Mouse (Mus musculus) erythroid progenitor cell, adult 5-6 weeks (primary cell): ENCODE measurements around the gene Rps27l. TPM values are rescaled to one million over a fixed set of nuclear protein-coding genes. Genes with fewer than 3 reads are reported as not detected.

Source experiments
- ATAC-seq: replicated peaks from 2 replicates; pipeline ENCODE4 v1.8.0; 2016; ENCODE audit warnings: moderate number of reproducible peaks, mild to moderate bottlenecking, moderate TSS enrichment, inconsistent platforms; ENCODE audit not compliant: poor library complexity, low FRiP score, severe bottlenecking
- total RNA-seq, 2 experiments: library from RNA; stranded (forward) in 1 of 2; stranded (reverse) in 1 of 2; fragments of 150-400 nt in 1 of 2; fragments of 186-747, 209-891 nt in 1 of 2; gene quantifications; 2 replicates each; pipeline versions ENCODE4 v1.2.3 to v1.2.4; 2015 to 2017; ENCODE audit warnings: low replicate concordance in 2 of 2

Rps27l gene
- total RNA-seq, 2 experiments from 2014 or later = 37.9 to 98.9 TPM

- ATAC-seq = no peak
Measured at GRCm38 (mm10) chr9:66977121-66977520, 31.2 kb downstream of the Rps27l start.

- ATAC-seq = no peak
Measured at GRCm38 (mm10) chr9:66977982-66978381, 32.1 kb downstream of the Rps27l start.

- ATAC-seq = no peak
Measured at GRCm38 (mm10) chr9:66978468-66978867, 32.6 kb downstream of the Rps27l start.

- peak; percentile 81 for ATAC-seq
Measured at GRCm38 (mm10) chr9:66980458-66980857, 34.6 kb downstream of the Rps27l start.

GRCm38 (mm10) chr9:66982085-66982484 is 36.2 kb downstream of the Rps27l start:
- no peak for ATAC-seq

GRCm38 (mm10) chr9:66985377-66985776 is 39.5 kb downstream of the Rps27l start:
- ATAC-seq = no peak

GRCm38 (mm10) chr9:66988198-66988887 is 42.5 kb downstream of the Rps27l start:
- ATAC-seq = peak; percentile 78

- no peak for ATAC-seq
Measured at GRCm38 (mm10) chr9:66988888-66989414, 43.1 kb downstream of the Rps27l start.

GRCm38 (mm10) chr9:66989581-66989980 is 43.7 kb downstream of the Rps27l start:
- no peak for ATAC-seq

- ATAC-seq = no peak
Measured at GRCm38 (mm10) chr9:66990046-66990445, 44.2 kb downstream of the Rps27l start.

GRCm38 (mm10) chr9:66991021-66991749 is 45.3 kb downstream of the Rps27l start:
- ATAC-seq = no peak

- ATAC-seq = peak; percentile 48
Measured at GRCm38 (mm10) chr9:66991750-66992410, 46.0 kb downstream of the Rps27l start.

Other genes with a start within 250 kb of the Rps27l start
- gene Car12, start 232.4 kb upstream of the Rps27l start, total RNA-seq (2015; ENCODE audit: low replicate concordance) = not detected in 2 replicates
- gene Car12, start 232.4 kb upstream of the Rps27l start, total RNA-seq (2017; ENCODE audit: low replicate concordance) = not detected in 2 replicates
- gene Aph1b, start 150.6 kb upstream of the Rps27l start, total RNA-seq (2015; ENCODE audit: low replicate concordance) = 2.1 and 2.5 TPM in 2 replicates
- gene Aph1b, start 150.6 kb upstream of the Rps27l start, total RNA-seq (2017; ENCODE audit: low replicate concordance) = 0.61 and 0.77 TPM in 2 replicates
- gene Gm10647, start 149.0 kb upstream of the Rps27l start, total RNA-seq (2015; ENCODE audit: low replicate concordance) = not detected in 2 replicates
- not detected in 2 replicates for gene Gm10647, start 149.0 kb upstream of the Rps27l start, total RNA-seq (2017; ENCODE audit: low replicate concordance)
- 1.7 and 11.5 TPM in 2 replicates for gene Aph1c, start 111.4 kb upstream of the Rps27l start, total RNA-seq (2015; ENCODE audit: low replicate concordance)
- 3.0 TPM in 1 of 2 replicates, not detected in the other for gene Aph1c, start 111.4 kb upstream of the Rps27l start, total RNA-seq (2017; ENCODE audit: low replicate concordance)
- gene Rab8b, start 26.4 kb upstream of the Rps27l start, total RNA-seq (2015; ENCODE audit: low replicate concordance) = 98.7 and 104 TPM in 2 replicates
- 113 and 121 TPM in 2 replicates for gene Rab8b, start 26.4 kb upstream of the Rps27l start, total RNA-seq (2017; ENCODE audit: low replicate concordance)
- 8.8 and 18.7 TPM in 2 replicates for gene Lactb, start 29.4 kb downstream of the Rps27l start, total RNA-seq (2015; ENCODE audit: low replicate concordance)
- 7.7 and 12.5 TPM in 2 replicates for gene Lactb, start 29.4 kb downstream of the Rps27l start, total RNA-seq (2017; ENCODE audit: low replicate concordance)
- gene Tpm1, start 103.3 kb downstream of the Rps27l start, total RNA-seq (2015; ENCODE audit: low replicate concordance) = 53.7 and 60.2 TPM in 2 replicates
- 68.7 and 75.5 TPM in 2 replicates for gene Tpm1, start 103.3 kb downstream of the Rps27l start, total RNA-seq (2017; ENCODE audit: low replicate concordance)